Mouse (Mus musculus) large intestine, adult 2 months (tissue): ENCODE data around the gene Paqr7. TPM values are rescaled to one million over a fixed set of nuclear protein-coding genes. Genes with fewer than 3 reads are reported as not detected.

Experiments used
- DNase-seq: peaks from one replicate; pipeline ENCODE4 v3.0.0-alpha.2; 2012; ENCODE audit warnings: low read depth, low spot score
- whole genome bisulfite sequencing: fragments of 180-500 bp; shearing (Covaris S2); methylation state at CpG from one replicate; pipeline ENCODE4 v1.1.7; 2018; 5-methylcytosine and 5-hydroxymethylcytosine counted together
- polyA plus RNA-seq: library from polyadenylated mRNA; depleted of rRNA; stranded (reverse); fragments of >200 nt; gene quantifications from 2 replicates; pipeline ENCODE4 v1.2.3, GENCODE M21; 2012; rRNA removed

The Paqr7 gene
- polyA plus RNA-seq = 9.6 and 21.6 TPM in 2 replicates

DNA sequence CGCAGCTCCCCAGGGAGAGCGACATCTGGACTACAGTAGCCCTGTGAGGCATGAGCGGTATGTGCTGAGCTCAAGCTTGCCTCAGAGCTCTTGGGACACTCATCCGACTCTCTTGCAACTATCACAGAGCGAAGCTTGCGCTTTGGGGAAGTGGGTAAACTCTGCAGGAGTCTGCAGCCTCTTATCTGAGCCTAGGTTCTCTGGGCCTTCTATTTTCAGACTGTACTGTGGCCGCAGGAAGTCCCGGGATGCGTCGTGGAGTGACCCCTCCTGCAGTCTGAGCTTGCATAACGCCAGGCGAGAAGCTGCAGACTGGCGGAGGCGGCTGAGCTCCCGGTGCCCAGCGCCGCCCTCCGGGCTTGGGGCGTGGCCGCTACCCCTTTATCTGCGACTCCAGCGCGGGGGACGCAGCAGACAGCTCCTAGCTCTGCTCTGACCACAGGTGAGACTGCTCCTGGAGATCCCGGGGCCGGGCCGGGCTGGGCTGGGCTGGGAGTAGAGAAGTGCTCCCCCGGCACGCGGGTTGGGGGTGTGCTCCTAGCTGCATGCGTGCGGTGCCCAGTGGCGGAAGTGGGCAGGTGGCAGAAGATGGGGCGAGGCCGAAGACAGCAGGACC lies at the start of gene Paqr7:
TSS of gene Paqr7 (plus strand) at position 103 of the 616 bp plus-strand sequence.
- no peak for DNase-seq
- 7% methylated on average over 35 of the region's 35 CpGs for WGBS

DNA sequence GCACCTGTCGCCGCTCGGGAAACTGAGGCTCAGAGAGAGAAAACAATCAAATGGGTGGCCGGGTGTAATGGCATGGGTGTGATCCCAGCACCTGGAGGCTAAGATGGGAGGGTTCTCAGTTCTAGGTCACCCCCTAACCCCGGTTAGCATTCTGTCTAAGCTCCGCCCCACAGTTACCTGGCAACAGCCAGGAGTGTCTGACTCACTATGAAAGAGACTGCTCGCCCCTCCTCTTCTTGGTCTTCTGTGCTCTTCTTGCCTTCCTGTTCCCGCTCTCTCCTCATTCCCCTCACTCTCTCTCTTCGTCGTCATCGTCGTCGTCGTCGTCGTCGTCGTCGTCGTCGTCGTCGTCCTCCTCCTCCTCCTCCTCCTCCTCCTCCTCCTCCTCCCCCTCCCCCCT lies 48.5 kb upstream of the Paqr7 start:
- WGBS = 38% methylated on average over 21 of the region's 23 CpGs
- DNase-seq = no peak

DNA sequence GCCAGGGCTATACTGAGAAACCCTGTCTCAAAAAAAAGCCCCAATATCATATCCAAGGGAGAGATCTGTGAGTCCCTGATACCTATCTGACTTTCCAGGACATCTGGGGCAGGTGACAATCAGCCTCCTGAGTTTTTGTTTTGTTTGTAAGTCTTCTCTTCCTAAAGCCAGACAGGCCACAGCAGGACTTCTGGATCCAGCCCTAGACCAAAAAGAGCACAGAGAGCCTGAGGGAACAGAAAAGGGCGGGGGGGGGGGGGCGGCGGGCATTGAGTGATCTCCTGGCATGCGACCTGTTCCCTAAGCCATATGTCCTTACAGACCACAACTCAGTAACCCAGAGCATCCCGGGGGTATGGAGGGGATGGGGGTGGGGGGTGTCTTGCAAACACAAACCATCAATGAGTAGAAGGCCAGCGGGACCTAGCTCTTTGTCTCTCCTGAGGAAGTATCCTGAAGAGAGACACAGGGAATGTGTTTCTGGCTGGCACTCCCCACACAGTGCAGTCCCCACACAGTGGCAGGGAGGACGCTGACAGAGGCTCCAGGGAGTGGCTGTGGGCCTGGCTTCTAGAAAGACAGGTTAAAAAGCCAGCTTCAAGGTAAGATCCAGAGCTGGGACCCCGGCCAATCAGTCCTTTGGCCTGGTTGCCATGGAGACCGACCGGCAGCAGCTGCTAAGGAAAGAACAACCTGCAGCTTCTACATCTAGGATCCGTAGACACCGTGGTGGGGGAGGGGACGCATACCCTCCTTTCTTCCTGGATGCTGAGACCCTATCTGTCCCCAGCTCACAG lies 46.7 kb upstream of the Paqr7 start:
- 52% methylated on average over 13 of the region's 13 CpGs for WGBS
- DNase-seq = no peak

DNA sequence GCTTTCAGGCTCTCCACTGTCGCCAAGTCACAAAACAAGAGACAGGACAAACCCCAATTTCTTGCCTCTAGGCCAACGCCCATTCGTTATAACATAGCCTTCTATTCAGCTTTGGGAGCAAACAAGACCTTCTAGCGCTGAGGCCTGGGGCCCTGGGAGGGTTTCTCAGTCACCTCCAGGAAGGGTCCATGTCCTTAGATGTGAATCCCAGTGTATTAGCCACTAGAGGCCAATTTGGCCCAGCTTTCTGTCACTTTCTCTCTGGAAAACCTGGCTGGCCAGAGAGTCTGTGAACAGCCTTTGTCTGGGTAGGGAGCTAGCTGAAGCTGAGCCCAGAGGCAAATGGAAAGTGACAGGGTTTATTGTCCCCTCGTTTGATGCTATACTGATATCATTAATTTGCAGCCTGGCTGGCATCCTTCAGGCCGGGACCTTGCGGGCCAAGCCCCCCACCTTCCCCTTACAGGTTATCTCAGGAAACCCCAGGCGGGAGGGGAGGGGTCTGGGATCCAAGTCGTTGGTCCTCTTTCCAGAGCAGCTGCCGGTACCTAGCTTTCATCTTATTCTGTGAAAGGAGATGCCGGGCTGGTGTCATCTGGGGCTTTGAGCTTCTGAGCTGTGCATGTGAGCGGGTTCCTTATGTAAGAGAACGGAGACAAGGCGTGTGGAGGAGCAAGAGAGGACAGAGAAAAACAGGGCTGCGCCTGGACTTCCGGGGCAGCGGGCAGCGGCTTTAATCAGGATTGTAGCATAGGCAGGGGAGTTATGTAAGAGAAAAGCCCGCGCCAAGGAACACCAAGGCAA lies 45.9 kb upstream of the Paqr7 start:
- DNase-seq = no peak
- 48% methylated on average over 20 of the region's 20 CpGs for WGBS

DNA sequence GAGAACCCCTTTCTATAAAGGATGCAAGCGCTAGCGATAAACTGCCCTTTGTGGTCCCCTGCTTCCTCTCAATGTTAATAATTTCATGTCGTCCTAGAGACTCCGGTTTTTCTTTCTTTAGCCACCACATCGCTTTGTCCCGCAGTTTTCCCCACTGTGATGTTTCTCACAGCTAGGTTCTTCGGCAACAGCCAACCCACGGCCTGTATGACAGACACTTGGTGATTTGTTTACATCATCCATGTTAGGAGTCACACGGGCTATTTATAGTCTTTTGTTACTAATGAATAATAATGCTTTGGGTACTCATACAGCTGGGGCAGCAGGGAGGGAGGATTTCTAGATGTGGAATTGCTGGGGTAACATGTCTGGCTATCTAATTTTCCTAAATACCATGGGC lies 45.0 kb upstream of the Paqr7 start:
- 72% methylated on average over 9 of the region's 9 CpGs for WGBS
- DNase-seq = no peak

DNA sequence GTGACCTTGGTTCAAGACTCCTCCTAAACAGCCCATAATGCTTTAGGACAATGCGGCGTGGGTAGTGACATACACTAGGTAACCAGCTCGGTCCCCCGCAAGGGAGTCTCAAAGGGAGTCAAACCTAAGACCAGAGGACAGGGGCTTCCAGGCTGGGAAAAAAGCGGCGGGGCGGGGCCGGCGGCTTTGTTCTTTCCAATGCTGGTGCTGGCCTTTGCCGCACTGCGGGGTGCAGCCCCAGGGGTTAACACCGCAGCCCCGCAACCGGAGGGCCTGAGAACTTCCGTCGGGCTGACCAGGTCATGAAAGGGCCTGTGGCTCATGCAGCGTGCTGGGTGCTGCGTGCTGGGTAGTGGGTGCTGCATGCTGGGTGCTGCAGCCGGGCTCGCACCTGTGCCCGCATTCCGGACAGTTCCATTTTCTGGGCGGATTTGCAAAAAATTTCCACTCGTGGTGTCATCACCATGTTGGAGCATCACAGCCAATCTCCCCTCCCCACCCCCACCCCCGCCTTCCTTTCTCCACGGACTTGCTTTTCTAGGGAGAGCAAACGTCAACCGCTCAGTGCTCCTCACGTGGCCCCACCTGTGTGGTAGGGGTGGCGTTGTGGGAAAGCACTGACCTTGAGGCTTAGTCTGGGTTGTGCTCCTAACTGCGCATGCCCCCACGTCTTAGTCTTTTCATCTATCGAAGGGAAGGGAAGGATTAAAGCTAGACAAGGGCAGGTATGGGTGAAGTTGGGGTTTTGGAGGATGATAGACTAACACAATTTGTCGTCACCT lies 42.7 kb upstream of the Paqr7 start:
- no peak for DNase-seq
- WGBS = 72% methylated on average over 34 of the region's 34 CpGs

DNA sequence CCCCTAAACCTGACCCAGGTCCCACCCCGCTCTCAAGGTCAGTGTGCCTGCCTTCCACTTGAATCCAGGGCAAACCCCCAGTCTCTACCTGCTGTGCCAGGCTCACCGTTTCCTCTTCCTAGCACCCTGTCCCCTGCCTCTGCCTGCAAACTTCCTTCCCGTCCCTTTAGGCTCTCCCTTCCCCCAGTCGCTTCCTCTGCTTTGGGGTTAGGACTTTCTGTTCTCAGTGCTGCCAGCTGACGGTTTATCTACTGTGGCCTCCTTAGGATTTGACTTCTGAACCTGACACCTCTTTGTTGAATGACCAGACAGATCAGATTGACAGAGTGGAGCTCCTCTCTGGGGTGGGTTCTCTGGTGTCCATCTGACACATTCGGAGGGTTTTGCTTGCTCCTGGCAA lies 41.2 kb upstream of the Paqr7 start:
- WGBS = 18% methylated on average over 6 of the region's 6 CpGs
- DNase-seq = peak; percentile 35

DNA sequence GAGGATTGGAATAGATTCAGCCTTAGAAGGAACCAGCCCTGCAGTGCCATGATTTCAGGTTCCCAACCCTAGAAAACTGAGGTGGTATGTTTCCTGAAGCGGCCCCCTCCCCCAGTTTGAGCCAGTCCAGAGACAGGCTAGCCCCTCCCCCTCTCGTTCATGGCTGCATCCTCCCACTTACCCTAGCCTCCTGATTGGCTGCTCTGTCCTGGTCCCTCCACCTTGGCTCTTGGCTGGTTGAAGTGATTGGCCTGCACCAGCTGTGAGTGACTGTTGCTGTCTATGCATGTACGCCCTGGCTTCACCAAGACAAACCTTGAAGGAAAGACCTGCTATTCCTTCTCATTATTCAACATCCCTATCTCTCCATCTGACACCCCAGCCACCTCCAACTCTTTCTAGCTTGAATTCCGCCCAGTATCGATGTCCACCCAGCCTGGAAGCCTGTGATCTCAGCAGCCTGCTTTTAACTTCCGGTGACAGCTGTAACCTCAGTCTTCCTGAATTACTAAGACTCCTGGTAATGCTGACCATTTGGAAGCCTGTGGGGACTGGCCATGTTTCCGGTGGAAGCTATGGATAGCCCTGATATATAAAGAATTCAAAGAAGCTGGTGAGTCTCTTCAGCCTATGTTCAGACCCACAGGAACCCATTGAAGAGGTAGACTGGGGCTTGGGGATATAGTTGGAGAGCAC lies 39.2 kb upstream of the Paqr7 start:
- no peak for DNase-seq
- 71% methylated on average over 7 of the region's 7 CpGs for WGBS

DNA sequence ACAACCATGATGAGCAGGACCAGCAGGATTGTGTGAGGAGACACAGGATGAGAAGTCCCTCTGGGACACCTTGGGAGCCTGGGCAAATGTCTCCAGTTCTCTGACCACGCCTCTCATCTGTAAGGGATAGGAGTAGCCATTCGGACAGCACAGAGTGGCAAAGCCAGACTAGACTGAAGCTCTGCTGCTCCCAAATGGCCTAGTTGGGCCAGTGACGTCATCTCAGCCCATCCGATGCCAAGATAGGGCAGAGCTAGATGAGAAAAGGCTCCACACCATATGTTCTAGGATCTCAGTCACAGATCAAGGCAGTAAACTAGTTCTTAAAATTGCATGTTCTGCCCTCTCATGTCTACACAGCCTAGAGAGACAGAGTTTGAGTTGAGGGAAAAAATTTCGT lies 37.6 kb upstream of the Paqr7 start:
- WGBS = 78% methylated on average over 5 of the region's 5 CpGs
- no peak for DNase-seq

DNA sequence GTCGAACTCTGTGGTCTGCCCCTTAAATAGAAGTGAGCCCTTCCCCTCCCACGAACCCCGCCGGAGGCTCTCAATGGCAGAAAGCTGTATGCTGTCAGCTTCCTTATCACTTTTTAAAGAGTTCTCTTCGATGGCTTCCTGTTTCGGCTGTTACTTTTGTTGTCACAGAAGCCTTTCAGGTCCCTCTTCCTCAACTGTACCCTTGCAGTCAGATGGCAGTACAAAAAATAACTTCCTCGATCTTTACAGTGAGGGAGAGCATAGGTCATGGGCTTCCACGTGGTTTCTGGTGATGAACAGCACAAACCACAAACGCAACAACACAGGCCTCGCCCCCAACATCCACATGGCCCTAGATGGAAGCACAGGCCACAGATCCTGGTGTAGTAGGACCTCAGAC lies 36.2 kb upstream of the Paqr7 start:
- no peak for DNase-seq
- WGBS = 59% methylated on average over 10 of the region's 10 CpGs

DNA sequence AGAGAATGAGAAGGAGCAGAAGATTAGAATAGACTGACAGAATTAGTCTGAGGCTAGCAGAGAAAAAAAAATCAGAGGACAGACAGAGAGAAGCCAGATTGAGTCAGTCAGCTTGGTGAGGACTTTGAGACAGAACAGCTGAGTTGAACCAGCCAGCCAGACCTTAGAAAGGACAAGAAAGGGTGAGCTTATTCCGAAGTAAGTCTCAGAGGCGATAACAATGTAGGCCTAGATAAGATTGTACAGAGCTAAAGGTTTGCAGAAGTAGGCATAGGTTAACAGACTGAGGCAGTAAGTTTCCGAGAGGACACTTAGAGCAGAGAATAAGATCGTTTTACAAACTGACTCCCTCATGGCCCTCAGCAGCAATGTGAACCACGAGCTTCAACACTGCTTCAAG lies 35.2 kb upstream of the Paqr7 start:
- DNase-seq = no peak
- WGBS = 85% methylated on average over 5 of the region's 5 CpGs

DNA sequence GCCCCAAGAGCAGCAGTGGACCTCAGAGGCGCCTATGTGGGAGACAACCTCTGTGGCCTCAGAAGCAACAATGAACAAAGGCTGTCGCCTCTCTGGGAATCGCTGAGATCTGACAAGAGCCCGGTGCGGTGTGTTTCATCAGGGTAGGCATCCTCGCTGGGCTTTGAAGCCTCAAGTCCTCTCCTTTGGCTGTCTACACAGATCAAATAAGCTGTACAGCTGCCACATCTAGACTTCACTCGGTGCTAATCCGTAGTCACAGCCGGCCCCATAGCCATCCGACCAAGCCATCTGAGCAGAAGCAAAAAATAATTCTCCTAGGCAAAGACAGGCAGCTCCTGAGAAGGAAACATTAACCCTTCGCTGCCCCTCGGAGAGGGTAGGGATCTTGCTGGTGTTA lies 30.7 kb upstream of the Paqr7 start:
- no peak for DNase-seq

DNA sequence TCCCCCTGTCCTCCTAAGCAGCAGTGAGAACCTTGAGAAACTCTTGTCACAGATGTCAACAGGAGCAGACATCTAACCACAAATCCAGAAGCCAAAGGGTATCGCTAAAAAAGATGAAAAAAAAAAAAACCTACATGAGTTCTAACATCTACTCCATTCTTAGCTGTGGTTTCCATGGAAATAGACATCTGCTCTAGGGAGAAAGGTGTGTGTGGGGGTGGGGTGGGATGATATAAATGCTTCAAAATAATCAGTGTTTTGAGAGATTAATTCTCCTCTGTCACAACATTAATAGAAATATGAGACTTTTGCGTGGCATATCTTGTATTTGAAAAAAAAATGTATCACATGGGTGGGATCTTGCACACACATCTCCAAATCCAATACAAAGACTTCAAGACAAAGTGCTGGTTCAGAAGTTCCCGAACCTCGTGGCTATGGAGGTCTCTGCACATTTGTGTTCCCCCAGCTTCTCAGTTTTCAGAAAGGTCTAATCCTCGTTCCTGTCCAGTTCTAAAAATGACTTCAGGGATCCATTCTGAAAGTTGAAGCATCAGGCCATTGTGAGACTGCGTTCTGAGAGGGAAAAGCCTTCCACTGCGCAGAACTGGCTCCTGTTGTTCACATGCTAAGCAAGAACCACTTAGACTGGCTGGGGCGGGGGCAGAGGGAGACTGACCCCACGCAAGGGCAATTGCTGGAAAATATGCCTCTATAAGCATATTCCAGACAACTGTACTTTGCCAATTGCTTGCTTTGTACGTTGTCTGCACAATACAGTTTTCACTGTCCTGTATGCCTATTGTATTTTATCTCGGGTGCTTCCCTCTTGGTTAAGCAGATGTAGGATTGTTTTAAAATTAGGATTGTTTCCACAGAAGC lies 29.9 kb upstream of the Paqr7 start:
- WGBS = 81% methylated on average over 11 of the region's 11 CpGs
- no peak for DNase-seq

More for the DNA sequence above, 30.7 kb upstream of the Paqr7 start:
- 74% methylated on average over 12 of the region's 12 CpGs for WGBS

DNA sequence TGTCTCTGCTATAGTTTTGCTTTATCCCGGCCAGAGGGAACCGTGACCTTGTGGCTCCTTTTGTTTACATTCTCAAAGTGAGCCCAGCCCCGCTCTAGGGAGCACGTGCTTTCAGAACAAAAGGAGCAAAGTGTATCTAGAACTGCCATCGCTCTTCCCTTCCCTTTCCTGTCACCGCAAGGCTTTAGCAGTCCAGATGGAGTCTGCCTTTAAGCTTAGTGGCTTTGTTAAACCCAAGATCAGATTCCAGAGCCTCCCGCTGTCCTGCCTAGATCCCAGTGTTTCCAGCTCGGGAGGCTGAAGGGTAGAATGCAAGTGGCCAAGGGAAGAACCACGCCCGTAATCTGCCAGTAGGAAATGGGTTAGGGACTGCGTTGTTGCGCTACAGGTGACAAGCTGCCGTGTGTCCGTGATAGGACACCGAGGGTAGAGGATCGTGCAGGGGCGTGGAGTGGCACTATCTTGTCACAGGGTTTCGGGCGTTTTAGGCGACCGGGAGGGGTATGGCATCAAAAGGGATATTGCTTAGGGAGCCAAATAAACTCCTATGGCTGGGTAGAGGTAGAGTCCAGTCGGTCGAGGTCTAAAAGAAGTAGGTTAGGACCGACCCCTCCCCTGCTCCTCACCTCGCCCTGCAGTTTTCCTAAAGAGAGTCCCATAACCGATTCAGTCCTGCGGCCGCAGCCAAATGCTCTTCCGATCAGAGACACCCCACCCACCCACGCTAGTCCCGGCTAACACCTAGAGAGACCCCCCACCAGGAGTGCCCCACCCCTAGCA lies 28.9 kb upstream of the Paqr7 start:
- WGBS = under 1% methylated on average over 31 of the region's 31 CpGs
- DNase-seq = peak; percentile 46

DNA sequence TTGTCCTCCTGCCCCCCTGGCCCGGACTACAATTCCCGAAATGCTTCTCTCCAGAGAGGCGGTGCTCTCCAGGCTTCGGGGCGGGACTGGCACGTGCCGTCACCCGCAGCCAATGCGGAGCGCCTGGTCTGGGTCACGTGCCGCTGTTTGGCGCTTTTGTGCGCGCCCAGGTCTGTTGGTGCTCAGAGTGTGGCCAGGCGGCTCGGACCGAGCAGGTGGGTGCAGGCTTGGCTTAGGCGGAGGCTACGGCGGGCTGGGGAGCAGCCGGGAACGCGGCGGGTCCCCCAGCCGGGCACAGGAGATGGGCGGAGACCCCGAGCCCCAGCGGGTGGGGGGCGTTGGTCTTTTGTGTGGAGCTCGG lies 28.3 kb upstream of the Paqr7 start, which contains the start of gene Stmn1:
TSS of gene Stmn1 (plus strand) at position 106 of the 361 bp plus-strand sequence.
- DNase-seq = peak; percentile 78
- 1% methylated on average over 31 of the region's 31 CpGs for WGBS

DNA sequence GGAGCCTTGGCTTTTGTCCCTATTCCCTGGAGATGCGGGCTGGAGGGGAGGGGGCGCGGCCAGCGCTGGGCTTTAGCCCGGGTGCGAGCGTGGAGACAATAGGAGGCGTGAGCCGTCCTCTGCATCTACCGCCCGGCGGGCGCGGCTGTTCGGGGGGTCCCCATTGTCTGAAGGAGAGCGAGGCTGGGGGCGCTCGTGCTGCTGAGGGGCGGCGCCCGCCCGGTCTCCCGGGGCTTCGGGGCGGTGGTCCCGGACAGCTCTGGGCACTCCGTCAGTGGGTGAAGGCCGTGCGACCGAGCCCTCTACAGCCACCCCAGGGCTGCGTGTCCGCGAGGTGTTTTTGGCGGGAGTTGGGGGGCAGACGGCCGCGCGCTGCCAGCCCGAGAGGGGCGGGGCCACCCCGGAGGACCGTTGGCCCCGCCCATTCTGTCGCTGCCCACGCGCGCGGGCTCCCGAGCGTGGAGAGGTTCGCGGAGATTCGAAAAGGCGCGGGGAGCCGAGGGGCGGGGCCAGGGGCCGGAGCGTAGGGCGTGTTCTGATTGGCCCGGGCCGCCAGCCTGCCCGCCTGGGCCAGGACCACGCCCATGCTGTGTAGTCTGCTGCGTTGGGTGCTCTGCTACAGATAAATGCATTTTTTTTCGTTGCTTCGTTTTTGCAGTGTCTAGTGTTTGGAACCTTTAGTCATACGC lies 27.8 kb upstream of the Paqr7 start:
- peak; percentile 68 for DNase-seq
- under 1% methylated on average over 68 of the region's 68 CpGs for WGBS

DNA sequence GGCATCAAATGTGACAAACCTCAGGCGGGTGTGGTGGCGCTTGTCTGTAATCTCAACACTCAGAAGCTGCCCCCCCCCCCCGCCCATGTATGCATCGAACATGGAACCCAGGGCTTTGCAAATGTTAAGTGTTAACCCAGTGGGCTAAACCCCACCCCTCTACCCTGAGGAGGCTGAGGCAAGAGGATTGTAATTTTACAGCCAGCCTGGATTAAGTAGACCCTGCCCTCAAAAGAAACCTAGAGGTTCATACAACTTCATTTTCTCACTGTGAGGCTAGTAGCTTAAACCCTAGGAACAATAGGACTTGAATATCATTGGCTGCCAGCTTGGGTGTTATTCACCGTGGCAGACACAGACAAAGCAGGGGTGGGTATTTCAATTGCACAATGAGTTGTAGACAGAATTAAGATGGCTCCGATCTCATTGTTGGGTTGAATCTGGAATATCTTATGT lies 27.1 kb upstream of the Paqr7 start:
- WGBS = 6% methylated on average over 6 of the region's 6 CpGs
- no peak for DNase-seq
